Mouse (Mus musculus) left cerebral cortex, postnatal 10 days (tissue): ENCODE data around the gene Spopl. TPM values are rescaled to one million over a fixed set of nuclear protein-coding genes. Genes with fewer than 3 reads are reported as not detected.
"Not testable (repeated sequence)": the region's sequence is repeated elsewhere in the genome, so short reads cannot be mapped to it uniquely, and the experiment has no call there.

Experiments
- DNase-seq, 2 experiments: peaks; one replicate each; pipeline ENCODE4 v3.0.0; 2021 to 2022; ENCODE audit warnings: low spot score in 2 of 2, mixed read lengths in 1 of 2; ENCODE audit errors: extremely low spot score in 1 of 2
- intact Hi-C: fragments of 180-260 bp; cut with DNase I; formaldehyde crosslinking; loops from one replicate; pipeline ENCODE4 v1.15.1; 2025
- total RNA-seq, 2 experiments: library from RNA; stranded (reverse); gene quantifications; 2 replicates each; pipeline ENCODE4 v1.2.3; 2021

Spopl gene
- 10 to 100 TPM; 20.7 to 22.0 TPM for total RNA-seq

- peak; percentile 82 to 91 for DNase-seq
- intact Hi-C loops = no loop called here
Measured at GRCm38 (mm10) chr2:23571302-23572156, at the start of gene Spopl. Gene Spopl, minus strand, starts transcription at chr2:23572106.

- intact Hi-C loops = no loop called here
- no peak for DNase-seq
Measured at GRCm38 (mm10) chr2:23620128-23620527, 48.2 kb upstream of the Spopl start.

- no peak for DNase-seq
- intact Hi-C loops = no loop called here
Measured at GRCm38 (mm10) chr2:23617989-23618388, 46.1 kb upstream of the Spopl start.

GRCm38 (mm10) chr2:23605391-23605790 lies 33.5 kb upstream of the Spopl start:
- DNase-seq = peak in 1 of 2 experiments; percentile 4

GRCm38 (mm10) chr2:23588769-23589168 lies 16.9 kb upstream of the Spopl start:
- intact Hi-C loops = no loop called here
- DNase-seq = no peak

More at GRCm38 (mm10) chr2:23605391-23605790, 33.5 kb upstream of the Spopl start:
- intact Hi-C loops = no loop called here

GRCm38 (mm10) chr2:23572157-23572532 lies 239 bp upstream of the Spopl start:
- DNase-seq, intact Hi-C loops: not testable (repeated sequence)

GRCm38 (mm10) chr2:23570563-23570962 lies 1.3 kb downstream of the Spopl start:
- DNase-seq = no peak

GRCm38 (mm10) chr2:23568775-23569174 lies 3.1 kb downstream of the Spopl start:
- DNase-seq = no peak
- intact Hi-C loops = no loop called here

More at GRCm38 (mm10) chr2:23570563-23570962, 1.3 kb downstream of the Spopl start:
- intact Hi-C loops = no loop called here

- DNase-seq = no peak
- intact Hi-C loops = no loop called here
Measured at GRCm38 (mm10) chr2:23565081-23565801, 6.7 kb downstream of the Spopl start.

GRCm38 (mm10) chr2:23562898-23563297 lies 9.0 kb downstream of the Spopl start:
- DNase-seq = no peak
- intact Hi-C loops = no loop called here

GRCm38 (mm10) chr2:23559186-23559585 lies 12.7 kb downstream of the Spopl start:
- intact Hi-C loops = no loop called here
- no peak for DNase-seq

GRCm38 (mm10) chr2:23551235-23551634 lies 20.7 kb downstream of the Spopl start:
- DNase-seq = no peak
- intact Hi-C loops = no loop called here

- DNase-seq = no peak
- intact Hi-C loops = no loop called here
Measured at GRCm38 (mm10) chr2:23547220-23547619, 24.7 kb downstream of the Spopl start.

- intact Hi-C loops = no loop called here
- DNase-seq = no peak
Measured at GRCm38 (mm10) chr2:23539967-23540366, 31.9 kb downstream of the Spopl start.

- intact Hi-C loops, DNase-seq: not testable (repeated sequence)
Measured at GRCm38 (mm10) chr2:23527717-23528116, 44.2 kb downstream of the Spopl start.

- DNase-seq = no peak
- intact Hi-C loops = no loop called here
Measured at GRCm38 (mm10) chr2:23505141-23505540, 66.8 kb downstream of the Spopl start.

- intact Hi-C loops = no loop called here
- no peak for DNase-seq
Measured at GRCm38 (mm10) chr2:23481715-23482114, 90.2 kb downstream of the Spopl start.

- intact Hi-C loops = no loop called here
- DNase-seq = no peak
Measured at GRCm38 (mm10) chr2:23467471-23467870, 104.4 kb downstream of the Spopl start.

GRCm38 (mm10) chr2:23457452-23457851 lies 114.5 kb downstream of the Spopl start:
- DNase-seq = no peak
- intact Hi-C loops = no loop called here
